In genomic region chr5:144183647-144184335, GRCm38 (mm10) we compare ENCODE assay signal across 14 mouse cellular contexts. TPM values are rescaled to one million over a fixed set of nuclear protein-coding genes. Genes with fewer than 3 reads are reported as not detected.
DNase-seq lines count a peak whose midpoint lies in the region; ATAC-seq lines count a peak whose summit lies in the region.
"Had no signal": no experiment of that assay in that cellular context is flagged by ENCODE, and none has a peak within 500 bp of the region (broad histone marks: within the 10 kb centered on the region; RNA-seq: fewer than 3 reads in every experiment).

No protein-coding gene starts in this region.

- H3K9me3 ChIP-seq in kidney, embryonic 15.5 days (replicated peaks) = no peaks in the 10 kb centered on the region
- no peaks in the 10 kb centered on the region for H3K9me3 ChIP-seq in lung, embryonic 16.5 days (ENCODE audit: control insufficient read depth, low read length)
- no peaks in the 10 kb centered on the region for H3K9me3 ChIP-seq in stomach, embryonic 14.5 days (ENCODE audit: control insufficient read depth, low read depth, low read length)
- no peaks in the 10 kb centered on the region for H3K9me3 ChIP-seq in hindbrain, embryonic 11.5 days (ENCODE audit: control insufficient read depth, low read length)
- H3K9me3 ChIP-seq: embryonic facial prominence, embryonic 13.5 days; neural tube, embryonic 13.5 days had no signal

- no peak overlapping the region for H3K9ac ChIP-seq in kidney, embryonic 15.5 days
- H3K9ac ChIP-seq in lung, embryonic 16.5 days (ENCODE audit: low read length) = no peak overlapping the region
- no peak overlapping the region for H3K9ac ChIP-seq in stomach, embryonic 14.5 days (replicated peaks; ENCODE audit: low read depth, low read length)
- no peak overlapping the region for H3K9ac ChIP-seq in hindbrain, embryonic 11.5 days (ENCODE audit: low read depth, low read length)
- H3K9ac ChIP-seq: embryonic facial prominence, embryonic 13.5 days; liver, postnatal 0 days; neural tube, embryonic 13.5 days had no signal

- no peak overlapping the region for H3K4me2 ChIP-seq in kidney, embryonic 15.5 days
- no peak overlapping the region for H3K4me2 ChIP-seq in lung, embryonic 16.5 days (ENCODE audit: low read depth, low read length)
- no peak overlapping the region for H3K4me2 ChIP-seq in stomach, embryonic 14.5 days (replicated peaks; ENCODE audit: low read depth, low read length)
- no peak overlapping the region for H3K4me2 ChIP-seq in hindbrain, embryonic 11.5 days (replicated peaks; ENCODE audit: low read depth, low read length)
- H3K4me2 ChIP-seq: embryonic facial prominence, embryonic 13.5 days; neural tube, embryonic 13.5 days had no signal

- no peaks in the 10 kb centered on the region for H3K27me3 ChIP-seq in kidney, embryonic 15.5 days
- H3K27me3 ChIP-seq in lung, embryonic 16.5 days (ENCODE audit: control insufficient read depth, insufficient read depth, low read depth, low read length) = no peaks in the 10 kb centered on the region
- no peaks in the 10 kb centered on the region for H3K27me3 ChIP-seq in stomach, embryonic 14.5 days (ENCODE audit: control insufficient read depth, insufficient read depth, low read length)
- H3K27me3 ChIP-seq in hindbrain, embryonic 11.5 days (ENCODE audit: control insufficient read depth, insufficient read depth, low read length) = no peaks in the 10 kb centered on the region
- H3K27me3 ChIP-seq: embryonic facial prominence, embryonic 13.5 days; neural tube, embryonic 13.5 days had no signal

- ATAC-seq in kidney, embryonic 15.5 days (replicated peaks; ENCODE audit: low FRiP score) = peak; percentile 30; the same call in 1 of the 2 replicates
- ATAC-seq in lung, embryonic 16.5 days (ENCODE audit: low read depth) = peak; percentile 78
- ATAC-seq in stomach, embryonic 14.5 days (ENCODE audit: insufficient number of reproducible peaks, insufficient read depth, low FRiP score, low read depth) = peak; percentile 71
- ATAC-seq in hindbrain, embryonic 11.5 days (ENCODE audit: low FRiP score) = no peak
- ATAC-seq: hindbrain, postnatal 0 days; liver, postnatal 0 days had no signal

- peak overlapping the region; percentile 52; the same call in 1 of the 2 replicates for H3K27ac ChIP-seq in kidney, embryonic 15.5 days
- no peak overlapping the region; the same call in 1 of the 2 replicates for H3K27ac ChIP-seq in lung, embryonic 16.5 days (ENCODE audit: low read length)
- no peak overlapping the region for H3K27ac ChIP-seq in stomach, embryonic 14.5 days (ENCODE audit: low read length)
- H3K27ac ChIP-seq in hindbrain, embryonic 11.5 days (ENCODE audit: low read depth, low read length) = no peak overlapping the region
- H3K27ac ChIP-seq: embryonic facial prominence, embryonic 13.5 days; hindbrain, postnatal 0 days; left cerebral cortex, adult 2 months; neural tube, embryonic 13.5 days had no signal

- H3K4me1 ChIP-seq in kidney, embryonic 15.5 days = peaks cover 18% of the 10 kb centered on the region
- H3K4me1 ChIP-seq in lung, embryonic 16.5 days (replicated peaks; ENCODE audit: control insufficient read depth, insufficient read depth, low read length) = peaks cover 20% of the 10 kb centered on the region
- H3K4me1 ChIP-seq in stomach, embryonic 14.5 days (ENCODE audit: control insufficient read depth, insufficient read depth, low read length) = peaks cover 9% of the 10 kb centered on the region
- H3K4me1 ChIP-seq in hindbrain, embryonic 11.5 days (replicated peaks; ENCODE audit: control insufficient read depth, insufficient read depth, low read length) = no peaks in the 10 kb centered on the region
- H3K4me1 ChIP-seq: embryonic facial prominence, embryonic 13.5 days had no signal

- WGBS in kidney, embryonic 15.5 days = 41% methylated on average over 7 of the region's 7 CpGs
- 49% methylated on average over 7 of the region's 7 CpGs for WGBS in lung, embryonic 16.5 days
- 71% methylated on average over 7 of the region's 7 CpGs for WGBS in stomach, embryonic 14.5 days
- 80% methylated on average over 7 of the region's 7 CpGs for WGBS in hindbrain, embryonic 11.5 days

- H3K4me3 ChIP-seq in kidney, embryonic 15.5 days (replicated peaks) = no peak overlapping the region
- no peak overlapping the region for H3K4me3 ChIP-seq in lung, embryonic 16.5 days (ENCODE audit: low read length)
- H3K4me3 ChIP-seq in stomach, embryonic 14.5 days (ENCODE audit: low read depth, low read length) = no peak overlapping the region
- no peak overlapping the region for H3K4me3 ChIP-seq in hindbrain, embryonic 11.5 days (ENCODE audit: low read depth, low read length)
- H3K4me3 ChIP-seq: embryonic facial prominence, embryonic 13.5 days; left cerebral cortex, adult 2 months; neural tube, embryonic 13.5 days had no signal

- H3K36me3 ChIP-seq in kidney, embryonic 15.5 days = peaks cover 41% of the 10 kb centered on the region
- H3K36me3 ChIP-seq in lung, embryonic 16.5 days (ENCODE audit: control insufficient read depth, insufficient read depth, low read length) = peaks cover 4% of the 10 kb centered on the region; the same call in 1 of the 2 replicates
- peaks cover 3% of the 10 kb centered on the region; the same call in 1 of the 2 replicates for H3K36me3 ChIP-seq in stomach, embryonic 14.5 days (ENCODE audit: control insufficient read depth, insufficient read depth, low read length)
- H3K36me3 ChIP-seq in hindbrain, embryonic 11.5 days (ENCODE audit: control insufficient read depth, insufficient read depth, low read length) = no peaks in the 10 kb centered on the region; the same call in 1 of the 2 replicates

- DNase-seq in kidney, postnatal 36 days = no peak
- peak; percentile 92 for DNase-seq in R1 (ENCODE audit: low read depth, low spot score)
- DNase-seq in layer of hippocampus, adult 8-10 months (ENCODE audit: low spot score in 2 of 2) = no peak
- no peak for DNase-seq in cerebellum, postnatal 14 days
- DNase-seq in hindbrain, embryonic 11.5 days (ENCODE audit: low spot score) = no peak
- DNase-seq: heart, adult 11 months; liver, postnatal 0 days had no signal

RNA-seq across cellular contexts. Expression of gene Bhlha15, which starts 6.3 kb away (rescaled TPM):
- 0.48 and 0.71 TPM in 2 replicates for polyA plus RNA-seq in kidney, embryonic 15.5 days (2015; fragmentation: Nextera tagmentation; extraction: Ambion mirVana)
- polyA plus RNA-seq in lung, embryonic 16.5 days (2015; fragmentation: Nextera tagmentation; extraction: Ambion mirVana) = 0.33 and 0.59 TPM in 2 replicates
- polyA plus RNA-seq in stomach, embryonic 14.5 days (2014; fragmentation: Nextera tagmentation; extraction: Ambion mirVana) = 0.32 and 2.5 TPM in 2 replicates
- under 1 TPM; 0.12 to 0.45 (median 0.23) TPM for total RNA-seq in layer of hippocampus, adult 8-10 months (2022)
- 0.04 and 0.15 TPM in 2 replicates for polyA plus RNA-seq in hindbrain, embryonic 11.5 days (2014; fragmentation: Nextera tagmentation; extraction: Ambion mirVana)

RNA-seq across cellular contexts. Expression of gene Tecpr1, which starts 39.6 kb away (rescaled TPM):
- polyA plus RNA-seq in kidney, embryonic 15.5 days (2015; fragmentation: Nextera tagmentation; extraction: Ambion mirVana) = 22.4 and 23.6 TPM in 2 replicates
- polyA plus RNA-seq in lung, embryonic 16.5 days (2015; fragmentation: Nextera tagmentation; extraction: Ambion mirVana) = 28.4 and 31.7 TPM in 2 replicates
- 17.0 and 18.3 TPM in 2 replicates for polyA plus RNA-seq in stomach, embryonic 14.5 days (2014; fragmentation: Nextera tagmentation; extraction: Ambion mirVana)
- total RNA-seq in layer of hippocampus, adult 8-10 months (2022) = 100 to 1,000 TPM; 103 to 120 (median 109) TPM
- polyA plus RNA-seq in hindbrain, embryonic 11.5 days (2014; fragmentation: Nextera tagmentation; extraction: Ambion mirVana) = 13.3 and 16.6 TPM in 2 replicates
